Mouse (Mus musculus): ENCODE results near the gene Pdlim4.

The Pdlim4 gene

GRCm38 (mm10) chr11:54068520-54069371, at the start of gene Pdlim4:
Gene Pdlim4, minus strand, starts transcription at chr11:54069014.
- DNase-seq, result peak; percentile 9

- DNase-seq, result no peak
Measured at GRCm38 (mm10) chr11:54117096-54117495, 48.3 kb upstream of the Pdlim4 start.

GRCm38 (mm10) chr11:54116406-54116805, 47.6 kb upstream of the Pdlim4 start:
- no peak for DNase-seq

- peak; percentile 52 for DNase-seq
Measured at GRCm38 (mm10) chr11:54115911-54116310, 47.1 kb upstream of the Pdlim4 start.

- DNase-seq, result no peak
Measured at GRCm38 (mm10) chr11:54115301-54115700, 46.5 kb upstream of the Pdlim4 start.

- no peak for DNase-seq
Measured at GRCm38 (mm10) chr11:54114746-54115145, 45.9 kb upstream of the Pdlim4 start.

GRCm38 (mm10) chr11:54113352-54113751, 44.5 kb upstream of the Pdlim4 start:
- no peak for DNase-seq

- peak; percentile 97 for DNase-seq
Measured at GRCm38 (mm10) chr11:54112920-54113319, 44.1 kb upstream of the Pdlim4 start.

- peak; percentile 90 for DNase-seq
Measured at GRCm38 (mm10) chr11:54111976-54112741, 43.3 kb upstream of the Pdlim4 start.

- DNase-seq, result no peak
Measured at GRCm38 (mm10) chr11:54111291-54111690, 42.5 kb upstream of the Pdlim4 start.

GRCm38 (mm10) chr11:54108894-54109293, 40.1 kb upstream of the Pdlim4 start:
- peak; percentile 61 for DNase-seq

GRCm38 (mm10) chr11:54108131-54108530, 39.3 kb upstream of the Pdlim4 start:
- no peak for DNase-seq

- DNase-seq, result no peak
Measured at GRCm38 (mm10) chr11:54107239-54107638, 38.4 kb upstream of the Pdlim4 start.

GRCm38 (mm10) chr11:54106676-54107075, 37.9 kb upstream of the Pdlim4 start:
- peak; percentile 87 for DNase-seq

- no peak for DNase-seq
Measured at GRCm38 (mm10) chr11:54105011-54105410, 36.2 kb upstream of the Pdlim4 start.

GRCm38 (mm10) chr11:54102706-54103449, 34.1 kb upstream of the Pdlim4 start:
- no peak for DNase-seq

- DNase-seq, result no peak
Measured at GRCm38 (mm10) chr11:54101701-54102100, 32.9 kb upstream of the Pdlim4 start.

GRCm38 (mm10) chr11:54100692-54101591, 32.1 kb upstream of the Pdlim4 start:
- peak; percentile 56 for DNase-seq

- no peak for DNase-seq
Measured at GRCm38 (mm10) chr11:54100045-54100691, 31.4 kb upstream of the Pdlim4 start, which contains the start of gene P4ha2. Gene P4ha2, plus strand, starts transcription at chr11:54100095.

GRCm38 (mm10) chr11:54093000-54093399, 24.2 kb upstream of the Pdlim4 start:
- peak; percentile 44 for DNase-seq

- DNase-seq, result no peak
Measured at GRCm38 (mm10) chr11:54092188-54092587, 23.4 kb upstream of the Pdlim4 start.
